Mouse (Mus musculus): ENCODE measurements around the gene Akap17b.

Gene Akap17b

GRCm38 (mm10) chrX:36587304-36588209 is 57.6 kb downstream of the Akap17b start:
- DNase-seq (ENCODE audit: low read depth, low spot score): no peak

GRCm38 (mm10) chrX:36586629-36587303 is 58.4 kb downstream of the Akap17b start:
- no peak for DNase-seq (ENCODE audit: low read depth, low spot score)

GRCm38 (mm10) chrX:36562079-36562478 is 83.1 kb downstream of the Akap17b start:
- DNase-seq (ENCODE audit: low read depth, low spot score): no peak

- DNase-seq (ENCODE audit: low read depth, low spot score): peak; percentile 52
Observed at GRCm38 (mm10) chrX:36561650-36562049, 83.5 kb downstream of the Akap17b start.

GRCm38 (mm10) chrX:36560170-36560569 is 85.0 kb downstream of the Akap17b start:
- DNase-seq (ENCODE audit: low read depth, low spot score): no peak
